Mouse (Mus musculus) small intestine, adult 2 months (tissue): ENCODE results near the gene Gm29797. TPM values are rescaled to one million over a fixed set of nuclear protein-coding genes. Genes with fewer than 3 reads are reported as not detected.

Experiments
- H3K27ac ChIP-seq: fragments of 200-500 bp; 2 replicates; pipeline ENCODE4 v1.5.1; 2012; ENCODE audit warnings: low read depth, low read length, control low read depth, inconsistent platforms; ENCODE audit not compliant: insufficient read depth
- H3K27me3 ChIP-seq: fragments of 200-500 bp; 2 replicates; pipeline ENCODE4 v1.6.1; 2012; ENCODE audit warnings: mild to moderate bottlenecking, moderate library complexity, low read length, inconsistent platforms; ENCODE audit not compliant: control insufficient read depth, insufficient read depth
- H3K36me3 ChIP-seq: fragments of 200-500 bp; 2 replicates; pipeline ENCODE4 v1.6.1; 2012; ENCODE audit warnings: mild to moderate bottlenecking, low read length, control low read depth, inconsistent platforms; ENCODE audit not compliant: control insufficient read depth, insufficient read depth
- H3K4me1 ChIP-seq: fragments of 200-500 bp; 2 replicates; pipeline ENCODE4 v1.6.1; 2012; ENCODE audit warnings: low read length, inconsistent platforms, mixed read lengths; ENCODE audit not compliant: control insufficient read depth, insufficient read depth, insufficient read length
- H3K4me3 ChIP-seq: fragments of 200-500 bp; 2 replicates; pipeline ENCODE4 v1.5.1; 2012; ENCODE audit warnings: low read depth, mild to moderate bottlenecking, control low read depth, inconsistent platforms, low read length, moderate library complexity
- CTCF ChIP-seq: fragments of 200-500 bp; IDR thresholded peaks from 2 replicates; pipeline ENCODE4 v1.5.1; 2012; ENCODE audit warnings: low read depth, mild to moderate bottlenecking, control low read depth, inconsistent platforms, low read length, moderate library complexity, mixed read lengths; ENCODE audit not compliant: insufficient replicate concordance, insufficient read length; ENCODE audit errors: extremely low read depth
- POLR2A ChIP-seq: fragments of 200-500 bp; IDR thresholded peaks from 2 replicates; pipeline ENCODE4 v1.6.1; 2012; ENCODE audit warnings: low read depth, mild to moderate bottlenecking, control low read depth, inconsistent platforms, low read length, moderate library complexity
- WGBS: fragments of 180-500 bp; shearing (Covaris S2); methylation state at CpG from one replicate; pipeline ENCODE4 v1.1.7; 2018; 5-methylcytosine and 5-hydroxymethylcytosine counted together
- polyA plus RNA-seq: library from polyadenylated mRNA; depleted of rRNA; stranded (reverse); fragments of >200 nt; gene quantifications from 2 replicates; pipeline ENCODE4 v1.2.3, GENCODE M21; 2012

Gm29797 gene
- polyA plus RNA-seq, 1 experiment: 0.29 TPM

DNA sequence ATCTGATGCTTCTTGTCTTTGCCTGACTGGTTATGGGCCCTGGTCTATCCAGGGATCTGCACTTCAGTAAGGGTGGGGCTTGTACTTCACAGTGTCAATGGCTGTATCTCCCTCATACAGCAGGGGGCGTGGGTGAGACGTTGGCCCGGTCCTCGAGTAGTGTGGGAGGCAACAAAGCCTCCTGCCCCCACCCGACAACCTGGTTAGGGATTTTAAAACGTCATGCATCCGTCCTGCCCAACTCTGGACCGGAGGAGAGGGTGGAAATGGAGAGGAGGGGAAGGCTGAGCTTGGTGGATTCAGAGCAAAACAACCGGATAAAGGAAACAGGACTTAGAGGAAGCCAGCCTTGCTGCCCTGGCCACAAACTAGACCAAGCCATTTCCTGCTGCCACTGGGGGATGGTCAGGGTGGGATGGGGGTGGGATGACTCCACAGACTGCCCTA lies 2.8 kb downstream of the Gm29797 start:
- no peak; the same call in 1 of the 2 replicates for TF ChIP-seq CTCF
- TF ChIP-seq POLR2A: no peak
- Histone ChIP-seq H3K27ac (no peak overlapping the region), H3K4me1 (no peaks in the 10 kb centered on the region), H3K27me3 (peaks cover 20% of the 10 kb centered on the region), H3K36me3 (peaks cover 19% of the 10 kb centered on the region), H3K4me3 (no peak overlapping the region)
- 28% methylated on average over 9 of the region's 9 CpGs for WGBS

DNA sequence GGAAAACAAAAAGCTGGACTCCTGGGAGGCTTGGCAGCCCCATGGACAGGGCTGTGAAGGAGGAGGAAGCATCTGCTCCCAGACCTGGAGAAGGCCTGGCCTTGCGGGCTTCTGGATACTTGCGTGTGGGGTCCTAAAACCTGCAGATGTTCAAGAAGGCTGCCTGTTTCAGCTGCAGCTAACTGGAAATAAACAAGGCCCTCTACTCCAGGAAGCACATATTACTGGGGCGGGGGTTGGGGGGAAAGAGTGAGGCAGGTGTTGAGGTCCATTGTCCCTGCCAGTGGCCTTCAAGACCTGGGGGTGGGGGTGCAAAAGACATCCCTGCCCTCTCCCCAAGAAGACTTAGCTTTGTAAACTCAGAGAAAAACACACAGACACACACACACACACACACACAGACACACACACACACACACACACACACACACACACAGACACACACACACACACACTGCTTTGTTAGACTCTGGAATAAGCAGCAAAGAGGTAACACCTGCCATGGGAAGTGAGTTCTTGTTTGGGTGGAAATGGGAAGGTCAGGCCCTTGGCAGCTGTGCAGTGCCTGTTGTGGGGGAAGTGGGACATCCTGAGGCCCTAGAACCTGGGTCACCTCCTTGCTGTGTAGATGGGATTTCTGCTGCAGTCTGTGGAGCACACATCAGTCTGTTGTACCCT lies 5.9 kb downstream of the Gm29797 start:
- Histone ChIP-seq H3K36me3 (no peaks in the 10 kb centered on the region), H3K4me3 (no peak overlapping the region), H3K27me3 (peaks cover 14% of the 10 kb centered on the region), H3K27ac (no peak overlapping the region), H3K4me1 (no peaks in the 10 kb centered on the region)
- WGBS: 91% methylated on average over 3 of the region's 3 CpGs
- TF ChIP-seq CTCF (no peak), POLR2A (no peak)

- H3K27ac ChIP-seq: no peak overlapping the region
- no peaks in the 10 kb centered on the region for H3K4me1 ChIP-seq
- WGBS: 36% methylated on average over 4 of the region's 4 CpGs
- H3K27me3 ChIP-seq: peaks cover 14% of the 10 kb centered on the region
- H3K4me3 ChIP-seq: no peak overlapping the region
- TF ChIP-seq POLR2A (no peak), CTCF (no peak)
- no peaks in the 10 kb centered on the region for H3K36me3 ChIP-seq
Measured at GRCm38 (mm10) chr2:181663298-181663630, 6.4 kb downstream of the Gm29797 start.

DNA sequence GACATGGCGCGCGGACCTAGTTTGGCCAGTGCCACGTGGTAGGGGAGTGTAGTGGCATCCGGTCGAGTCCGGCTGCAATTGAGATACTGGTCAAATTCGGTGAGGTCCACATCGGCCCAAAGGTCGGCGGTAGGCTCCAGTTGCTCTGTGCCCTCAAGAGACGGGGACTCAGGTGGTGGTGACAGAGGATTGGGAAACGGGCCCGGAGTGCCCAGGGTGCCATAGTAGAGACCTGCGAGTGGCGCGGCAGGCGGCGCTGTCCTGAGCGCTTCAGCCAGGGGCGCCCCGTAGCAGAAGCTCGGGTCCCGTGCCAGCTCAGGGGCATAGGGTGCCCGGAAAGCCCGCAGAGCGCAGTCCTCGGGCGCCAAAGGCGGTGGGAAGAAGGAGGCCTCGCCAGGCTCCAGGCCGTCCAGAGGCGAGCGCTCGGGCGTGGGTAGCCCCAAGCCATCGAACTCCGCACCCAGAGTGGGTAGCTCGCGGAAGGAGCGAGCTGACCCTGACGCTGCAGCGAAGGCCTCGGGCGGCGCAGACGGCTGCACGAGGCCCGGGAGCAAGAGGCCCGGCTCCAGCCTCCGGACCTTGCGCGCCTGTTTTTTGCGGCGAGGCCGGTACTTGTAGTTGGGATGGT lies 13.6 kb downstream of the Gm29797 start:
- Histone ChIP-seq H3K36me3 (no peaks in the 10 kb centered on the region), H3K27me3 (peaks cover 48% of the 10 kb centered on the region), H3K27ac (no peak overlapping the region), H3K4me1 (no peaks in the 10 kb centered on the region; the same call in 1 of the 2 replicates), H3K4me3 (peak overlapping the region; percentile 50)
- WGBS: 6% methylated on average over 56 of the region's 56 CpGs
- TF ChIP-seq POLR2A (no peak), CTCF (no peak)

- H3K27me3 ChIP-seq: peaks cover 53% of the 10 kb centered on the region
- peak overlapping the region; percentile 50 for H3K4me3 ChIP-seq
- no peaks in the 10 kb centered on the region for H3K36me3 ChIP-seq
- TF ChIP-seq POLR2A (no peak), CTCF (no peak)
- H3K27ac ChIP-seq: no peak overlapping the region
- H3K4me1 ChIP-seq: no peaks in the 10 kb centered on the region; the same call in 1 of the 2 replicates
- 2% methylated on average over 41 of the region's 41 CpGs for WGBS
Measured at GRCm38 (mm10) chr2:181670913-181671311, 14.1 kb downstream of the Gm29797 start.

- no peak for TF ChIP-seq CTCF
- no peak for TF ChIP-seq POLR2A
- 1% methylated on average over 43 of the region's 43 CpGs for WGBS
- H3K4me1 ChIP-seq: no peaks in the 10 kb centered on the region; the same call in 1 of the 2 replicates
- H3K4me3 ChIP-seq: peak within 1 kb of the TSS; percentile 50
- H3K36me3 ChIP-seq: no peaks in the 10 kb centered on the region
- H3K27me3 ChIP-seq: peaks cover 56% of the 10 kb centered on the region
- H3K27ac ChIP-seq: no peak within 1 kb of the TSS; the same call in 1 of the 2 replicates
Measured at GRCm38 (mm10) chr2:181671326-181671725, 14.5 kb downstream of the Gm29797 start, which contains the start of gene Sox18. Gene Sox18 (minus strand): TSS chr2:181671640.

DNA sequence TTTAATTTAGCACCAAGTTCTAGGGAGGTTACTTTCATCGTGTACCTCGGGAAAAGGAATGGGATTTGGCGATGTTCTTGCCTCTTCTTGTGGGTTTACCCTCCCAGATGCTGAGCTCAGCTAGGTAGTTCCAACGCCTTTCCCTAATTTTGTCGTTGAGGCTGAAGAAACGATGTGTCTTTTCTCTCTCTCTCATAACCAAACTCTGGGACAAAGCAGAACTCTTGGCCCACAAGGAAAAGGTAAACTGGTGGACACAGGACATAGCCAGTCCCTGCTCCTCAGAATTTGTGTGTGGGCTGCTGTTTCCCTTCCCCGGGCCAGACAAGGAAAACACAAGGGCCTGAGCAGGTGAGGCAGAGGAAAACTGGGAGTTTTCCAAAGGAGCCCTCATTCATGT lies 15.2 kb downstream of the Gm29797 start:
- H3K4me3 ChIP-seq: no peak overlapping the region
- no peak overlapping the region; the same call in 1 of the 2 replicates for H3K27ac ChIP-seq
- no peaks in the 10 kb centered on the region for H3K36me3 ChIP-seq
- no peak for TF ChIP-seq POLR2A
- no peak for TF ChIP-seq CTCF
- H3K4me1 ChIP-seq: no peaks in the 10 kb centered on the region; the same call in 1 of the 2 replicates
- H3K27me3 ChIP-seq: peaks cover 53% of the 10 kb centered on the region
- WGBS: 41% methylated on average over 7 of the region's 7 CpGs
